Mouse (Mus musculus) MEL (cell line): ENCODE measurements around the gene Ankrd66. TPM values are rescaled to one million over a fixed set of nuclear protein-coding genes. Genes with fewer than 3 reads are reported as not detected.

Experiments used
- DNase-seq: peaks from one replicate; pipeline ENCODE4 v3.0.0; 2011; ENCODE audit warnings: low read depth, low spot score
- H3K27ac ChIP-seq: 2 replicates; pipeline ENCODE4 v1.5.1; 2012; ENCODE audit warnings: low read depth, mild to moderate bottlenecking, control low read depth, low read length, moderate library complexity; ENCODE audit not compliant: control insufficient read depth
- H3K27me3 ChIP-seq, 2 experiments: fragments of 150-350 bp in 1 of 2; sonication (generic) in 1 of 2; 2 replicates each; pipeline ENCODE4 v1.6.1; 2012; ENCODE audit warnings: low read length in 2 of 2, mild to moderate bottlenecking in 2 of 2, improper control_type of control experiment in 1 of 2, moderate library complexity in 1 of 2; ENCODE audit not compliant: insufficient read depth in 2 of 2, control insufficient read depth in 1 of 2
- H3K36me3 ChIP-seq, 2 experiments: 2 replicates each; pipeline ENCODE4 v1.6.1; 2012 to 2014; ENCODE audit warnings: low read length in 2 of 2, improper control_type of control experiment in 1 of 2, inconsistent platforms in 1 of 2, mild to moderate bottlenecking in 1 of 2; ENCODE audit not compliant: insufficient read depth in 2 of 2, control insufficient read depth in 1 of 2
- H3K4me1 ChIP-seq, 2 experiments: fragments of 150-350 bp in 1 of 2; sonication (generic) in 1 of 2; 2 replicates each; pipeline ENCODE4 v1.6.1; 2012; ENCODE audit warnings: low read length in 2 of 2, improper control_type of control experiment in 1 of 2, mild to moderate bottlenecking in 1 of 2; ENCODE audit not compliant: insufficient read depth in 2 of 2, control insufficient read depth in 1 of 2
- H3K4me3 ChIP-seq, 2 experiments: fragments of 150-350 bp in 1 of 2; sonication (generic) in 1 of 2; 2 replicates each; pipeline ENCODE4 v1.5.1; 2012; ENCODE audit warnings: low read depth in 2 of 2, low read length in 2 of 2, mild to moderate bottlenecking in 2 of 2, moderate library complexity in 2 of 2, control low read depth in 1 of 2, improper control_type of control experiment in 1 of 2; ENCODE audit not compliant: control insufficient read depth in 1 of 2, insufficient read depth in 1 of 2
- H3K79me2 ChIP-seq: 2 replicates; pipeline ENCODE4 v1.6.1; 2012; ENCODE audit warnings: mild to moderate bottlenecking, low read length, moderate library complexity; ENCODE audit not compliant: control insufficient read depth, poor library complexity, insufficient read depth
- H3K9ac ChIP-seq: 2 replicates; pipeline ENCODE4 v1.6.1; 2012; ENCODE audit warnings: low read depth, mild to moderate bottlenecking, control low read depth, low read length, moderate library complexity; ENCODE audit not compliant: control insufficient read depth, poor library complexity, severe bottlenecking
- H3K9me3 ChIP-seq: fragments of 150-350 bp; sonication (generic); replicated peaks from 2 replicates; pipeline ENCODE4 v1.6.1; 2012; ENCODE audit warnings: mild to moderate bottlenecking, low read length, improper control_type of control experiment, moderate library complexity; ENCODE audit not compliant: insufficient read depth
- CHD1 ChIP-seq: IDR thresholded peaks from 2 replicates; pipeline ENCODE4 v1.6.1; 2012; ENCODE audit warnings: low read depth, mild to moderate bottlenecking, inconsistent platforms, low read length, improper control_type of control experiment
- E2F4 ChIP-seq: IDR thresholded peaks from 2 replicates; pipeline ENCODE4 v1.6.1; 2011; ENCODE audit warnings: low read depth, low read length, improper control_type of control experiment, borderline replicate concordance
- EP300 ChIP-seq, 2 experiments: IDR thresholded peaks; 2 replicates each; pipeline ENCODE4 v1.6.1; 2011; ENCODE audit warnings: improper control_type of control experiment in 2 of 2, low read length in 2 of 2, low read depth in 1 of 2, mild to moderate bottlenecking in 1 of 2
- ETS1 ChIP-seq: IDR thresholded peaks from 2 replicates; pipeline ENCODE4 v1.6.1; 2012; ENCODE audit warnings: low read depth, mild to moderate bottlenecking, inconsistent platforms, low read length, improper control_type of control experiment, moderate library complexity
- GABPA ChIP-seq: IDR thresholded peaks from 2 replicates; pipeline ENCODE4 v1.6.1; 2012; ENCODE audit warnings: low read depth, mild to moderate bottlenecking, inconsistent platforms, low read length, improper control_type of control experiment, moderate library complexity
- GATA1 ChIP-seq: IDR thresholded peaks from 2 replicates; pipeline ENCODE4 v1.6.1; 2011; ENCODE audit warnings: low read depth, low read length, improper control_type of control experiment
- HCFC1 ChIP-seq: IDR thresholded peaks from 2 replicates; pipeline ENCODE4 v1.6.1; 2012; ENCODE audit warnings: low read depth, mild to moderate bottlenecking, inconsistent platforms, low read length, improper control_type of control experiment, moderate library complexity
- JUND ChIP-seq: IDR thresholded peaks from 2 replicates; pipeline ENCODE4 v1.6.1; 2011; ENCODE audit warnings: low read depth, mild to moderate bottlenecking, improper control_type of control experiment, low read length
- KAT2A ChIP-seq: conservative IDR thresholded peaks from 2 replicates; pipeline ENCODE4 v1.6.1; 2012; ENCODE audit warnings: low read depth, low read length, improper control_type of control experiment, inconsistent platforms
- MAZ ChIP-seq: IDR thresholded peaks from 2 replicates; pipeline ENCODE4 v1.6.1; 2012; ENCODE audit warnings: low read depth, mild to moderate bottlenecking, inconsistent platforms, low read length, improper control_type of control experiment
- MXI1 ChIP-seq: IDR thresholded peaks from 2 replicates; pipeline ENCODE4 v1.6.1; 2011; ENCODE audit warnings: mild to moderate bottlenecking, low read depth, low read length, improper control_type of control experiment
- MYB ChIP-seq: IDR thresholded peaks from 2 replicates; pipeline ENCODE4 v1.6.1; 2011; ENCODE audit warnings: mild to moderate bottlenecking, low read depth, low read length, improper control_type of control experiment
- MYC ChIP-seq: IDR thresholded peaks from 2 replicates; pipeline ENCODE4 v1.6.1; 2011; ENCODE audit warnings: low read depth, mild to moderate bottlenecking, low read length, improper control_type of control experiment, moderate library complexity
- NELFE ChIP-seq: IDR thresholded peaks from 2 replicates; pipeline ENCODE4 v1.6.1; 2011; ENCODE audit warnings: low read depth, low read length, improper control_type of control experiment
- POLR2AphosphoS2 ChIP-seq: IDR thresholded peaks from 2 replicates; pipeline ENCODE4 v1.6.1; 2011; ENCODE audit warnings: low read length, improper control_type of control experiment
- SIN3A ChIP-seq: IDR thresholded peaks from 2 replicates; pipeline ENCODE4 v1.6.1; 2012; ENCODE audit warnings: low read length, improper control_type of control experiment, inconsistent platforms
- SMC3 ChIP-seq: IDR thresholded peaks from 2 replicates; pipeline ENCODE4 v1.6.1; 2011; ENCODE audit warnings: low read depth, low read length, improper control_type of control experiment
- TAL1 ChIP-seq: IDR thresholded peaks from 2 replicates; pipeline ENCODE4 v1.6.1; 2012; ENCODE audit warnings: mild to moderate bottlenecking, inconsistent platforms, low read length, moderate library complexity, mixed read lengths
- TBP ChIP-seq: IDR thresholded peaks from 2 replicates; pipeline ENCODE4 v1.8.0; 2011; ENCODE audit warnings: low read depth, low read length, improper control_type of control experiment
- TCF12 ChIP-seq: IDR thresholded peaks from 2 replicates; pipeline ENCODE4 v1.6.1; 2014; ENCODE audit warnings: low read depth, mild to moderate bottlenecking, inconsistent platforms, low read length, improper control_type of control experiment, moderate library complexity
- UBTF ChIP-seq: IDR thresholded peaks from 2 replicates; pipeline ENCODE4 v1.6.1; 2012; ENCODE audit warnings: low read depth, mild to moderate bottlenecking, inconsistent platforms, low read length, improper control_type of control experiment, moderate library complexity, borderline replicate concordance; ENCODE audit not compliant: insufficient read depth
- USF2 ChIP-seq, 2 experiments: IDR thresholded peaks; 2 replicates each; pipeline ENCODE4 v1.6.1; 2011 to 2012; ENCODE audit warnings: improper control_type of control experiment in 2 of 2, low read length in 2 of 2, borderline replicate concordance in 1 of 2, inconsistent platforms in 1 of 2, low read depth in 1 of 2, mild to moderate bottlenecking in 1 of 2; ENCODE audit not compliant: insufficient read depth in 1 of 2
- ZC3H11A ChIP-seq: IDR thresholded peaks from 2 replicates; pipeline ENCODE4 v1.6.1; 2012; ENCODE audit warnings: low read depth, mild to moderate bottlenecking, inconsistent platforms, low read length, improper control_type of control experiment
- ZNF384 ChIP-seq: IDR thresholded peaks from 2 replicates; pipeline ENCODE4 v1.6.1; 2012; ENCODE audit warnings: low read depth, mild to moderate bottlenecking, inconsistent platforms, low read length, improper control_type of control experiment
- polyA plus RNA-seq, 2 experiments: library from polyadenylated mRNA; stranded (reverse) in 1 of 2; unstranded in 1 of 2; fragments of >175 nt in 1 of 2; fragments of >200 nt in 1 of 2; gene quantifications; 2 replicates each; pipeline versions ENCODE4 v1.2.1 to v1.2.4; 2012; ENCODE audit warnings: low replicate concordance in 2 of 2, low read depth in 1 of 2; ENCODE audit not compliant: insufficient read length in 2 of 2, insufficient read depth in 1 of 2, missing spikeins in 1 of 2
- total RNA-seq: library from RNA; depleted of rRNA; stranded (reverse); fragments of 300-350 nt; gene quantifications from 2 replicates; pipeline ENCODE4 v1.2.3, GENCODE M21; 2012

Ankrd66 gene
- total and polyA plus RNA-seq, 3 experiments: not detected

GRCm38 (mm10) chr17:43587278-43587677 is 43.8 kb upstream of the Ankrd66 start:
- no peak overlapping the region for H3K4me3 ChIP-seq
- no peak overlapping the region for H3K9ac ChIP-seq
- H3K4me1 ChIP-seq: no peaks in the 10 kb centered on the region
- H3K27ac ChIP-seq: no peak overlapping the region
- no peaks in the 10 kb centered on the region for H3K9me3 ChIP-seq
- H3K79me2 ChIP-seq: no peaks in the 10 kb centered on the region
- no peak for DNase-seq
- no peaks in the 10 kb centered on the region for H3K36me3 ChIP-seq
- no peak for TF ChIP-seq GABPA
- TF ChIP-seq KAT2A: no peak
- TF ChIP-seq EP300 (IDR thresholded peaks at IDR 0.05; ENCODE audit: low read depth in 1 of 2, low read length in 2 of 2): no peak
- no peak for TF ChIP-seq TAL1
- TF ChIP-seq JUND: no peak
- H3K27me3 ChIP-seq: no peaks in the 10 kb centered on the region

GRCm38 (mm10) chr17:43584771-43585170 is 41.3 kb upstream of the Ankrd66 start:
- no peak overlapping the region for H3K4me3 ChIP-seq
- no peaks in the 10 kb centered on the region for H3K27me3 ChIP-seq
- no peak for TF ChIP-seq MAZ
- TF ChIP-seq TAL1: no peak
- no peak for TF ChIP-seq ZC3H11A
- TF ChIP-seq TCF12: no peak
- no peak for TF ChIP-seq POLR2AphosphoS2
- no peak for TF ChIP-seq JUND
- TF ChIP-seq MYB: no peak
- no peak for TF ChIP-seq UBTF
- H3K4me1 ChIP-seq: no peaks in the 10 kb centered on the region
- H3K9me3 ChIP-seq: no peaks in the 10 kb centered on the region
- H3K9ac ChIP-seq: no peak overlapping the region
- H3K79me2 ChIP-seq: no peaks in the 10 kb centered on the region
- no peak overlapping the region for H3K27ac ChIP-seq
- no peak for DNase-seq
- H3K36me3 ChIP-seq: no peaks in the 10 kb centered on the region

DNA sequence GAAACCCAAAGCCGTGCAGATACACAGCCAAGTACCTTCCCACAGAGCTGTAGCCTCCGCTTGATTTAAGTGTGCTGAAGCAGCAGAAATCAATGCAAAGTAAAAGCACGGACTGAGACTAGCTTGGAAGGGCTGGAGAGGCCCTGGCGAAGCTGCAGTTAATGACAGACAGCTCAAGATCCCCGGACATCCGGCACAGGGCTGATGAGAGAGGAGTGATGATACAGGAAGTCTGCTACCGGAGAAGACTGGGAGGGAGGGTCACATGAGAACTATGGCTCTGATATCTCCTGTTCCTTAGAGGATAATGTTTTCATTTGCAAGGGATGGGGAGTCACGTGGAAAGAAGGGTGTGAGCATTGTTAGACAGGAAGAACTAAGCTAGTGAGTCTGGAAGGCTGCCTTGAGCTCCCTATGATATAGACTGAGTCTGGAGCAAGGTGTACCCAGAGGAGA is 37.6 kb upstream of the Ankrd66 start:
- no peaks in the 10 kb centered on the region for H3K9me3 ChIP-seq
- H3K4me3 ChIP-seq: no peak overlapping the region

More for the DNA sequence above, 37.6 kb upstream of the Ankrd66 start:
- TF ChIP-seq CHD1 (no peak), E2F4 (no peak), EP300 (IDR thresholded peaks at IDR 0.05; ENCODE audit: low read depth in 1 of 2, low read length in 2 of 2) (no peak), ETS1 (no peak), ZNF384 (no peak), MYC (no peak), GABPA (no peak), HCFC1 (no peak), USF2 (IDR thresholded peaks at IDR 0.05; ENCODE audit: borderline replicate concordance in 1 of 2, insufficient read depth in 1 of 2, low read depth in 1 of 2, low read length in 2 of 2) (no peak), MXI1 (no peak), SMC3 (no peak), ZC3H11A (no peak), TBP (no peak), SIN3A (no peak), KAT2A (no peak), GATA1 (no peak), NELFE (no peak), TAL1 (no peak)
- TF ChIP-seq, all 39 proteins: peak for 0
- Histone ChIP-seq H3K9ac (no peak overlapping the region), H3K36me3 (no peaks in the 10 kb centered on the region), H3K27me3 (no peaks in the 10 kb centered on the region), H3K79me2 (no peaks in the 10 kb centered on the region), H3K4me1 (no peaks in the 10 kb centered on the region), H3K27ac (no peak overlapping the region)
- DNase-seq: no peak
